Mouse (Mus musculus): ENCODE measurements around the gene Fads1. TPM values are rescaled to one million over a fixed set of nuclear protein-coding genes. Genes with fewer than 3 reads are reported as not detected.
A peak's percentile ranks its signal among the peaks of the same experiment; 100 is the strongest.

Fads1 gene
- polyA plus RNA-seq, 1 experiment from 2014 or later, result 155 TPM

DNA sequence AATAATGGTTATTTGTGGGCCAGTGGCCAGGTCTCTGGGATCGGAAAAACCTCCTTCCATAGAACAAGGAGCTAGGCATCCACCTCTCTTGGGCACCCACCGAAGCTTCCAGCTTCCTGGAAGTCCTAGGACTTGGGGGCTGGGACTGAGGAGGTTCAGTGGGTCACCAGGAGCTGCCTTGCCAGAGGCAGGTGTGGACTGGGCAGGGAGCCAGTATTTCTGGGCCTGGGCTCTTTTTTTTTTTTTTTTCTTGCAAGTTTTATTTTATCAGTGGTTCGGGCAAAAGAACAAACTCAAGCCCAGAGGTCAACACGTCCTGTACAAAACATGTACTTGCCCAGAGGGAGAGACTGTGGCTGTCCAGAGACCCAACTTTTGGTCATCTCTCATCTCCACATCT lies 43.1 kb downstream of the Fads1 start:
- no peak overlapping the region for H3K9ac ChIP-seq (ENCODE audit: low read length)
- no peak for DNase-seq (ENCODE audit: low spot score, missing footprints)
- no peak overlapping the region for H3K27ac ChIP-seq (ENCODE audit: low read depth, low read length)
- ATAC-seq (ENCODE audit: low FRiP score), result no peak
- no peak overlapping the region for H3K4me2 ChIP-seq
- H3K27me3 ChIP-seq (ENCODE audit: control insufficient read depth, insufficient read depth, low read length), result no peaks in the 10 kb centered on the region
- H3K9me3 ChIP-seq (ENCODE audit: control insufficient read depth, low read length), result no peaks in the 10 kb centered on the region
- H3K4me3 ChIP-seq (ENCODE audit: low read depth, low read length), result no peak overlapping the region
- 84% methylated on average over 4 of the region's 4 CpGs for WGBS
- no peaks in the 10 kb centered on the region for H3K36me3 ChIP-seq (ENCODE audit: control insufficient read depth, insufficient read depth, low read length)
- peaks cover 8% of the 10 kb centered on the region for H3K4me1 ChIP-seq (ENCODE audit: control insufficient read depth, insufficient read depth, low read length)

DNA sequence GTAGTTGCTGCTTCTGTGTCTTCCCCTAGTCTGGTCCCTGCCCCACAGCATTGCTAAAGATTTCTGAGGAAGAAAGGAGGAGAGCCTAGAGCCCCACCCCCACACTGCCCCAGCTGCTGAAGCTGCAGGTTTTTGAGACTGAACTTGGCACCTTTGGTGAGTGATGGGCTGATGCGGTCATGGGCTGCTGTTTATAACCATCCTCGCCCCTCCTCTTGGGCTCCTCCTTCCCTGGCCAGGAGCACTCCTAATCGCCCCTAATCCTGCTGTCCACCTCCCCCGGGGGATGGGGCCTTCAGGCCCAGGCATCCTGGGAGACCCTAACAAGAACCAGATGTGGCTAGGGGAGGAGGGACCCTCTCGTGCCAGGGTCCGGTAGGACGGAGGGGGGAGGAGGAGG lies 48.3 kb downstream of the Fads1 start:
- Histone ChIP-seq H3K9ac (ENCODE audit: low read length) (no peak overlapping the region), H3K4me1 (ENCODE audit: control insufficient read depth, insufficient read depth, low read length) (peaks cover 4% of the 10 kb centered on the region; the same call in 1 of the 2 replicates), H3K36me3 (ENCODE audit: control insufficient read depth, insufficient read depth, low read length) (no peaks in the 10 kb centered on the region), H3K27ac (ENCODE audit: low read depth, low read length) (no peak overlapping the region), H3K27me3 (ENCODE audit: control insufficient read depth, insufficient read depth, low read length) (no peaks in the 10 kb centered on the region), H3K4me2 (no peak overlapping the region), H3K4me3 (ENCODE audit: low read depth, low read length) (no peak overlapping the region), H3K9me3 (ENCODE audit: control insufficient read depth, low read length) (no peaks in the 10 kb centered on the region)
- no peak for DNase-seq (ENCODE audit: low spot score, missing footprints)
- no peak for ATAC-seq (ENCODE audit: low FRiP score)
- 1% methylated on average over 7 of the region's 7 CpGs for WGBS

DNA sequence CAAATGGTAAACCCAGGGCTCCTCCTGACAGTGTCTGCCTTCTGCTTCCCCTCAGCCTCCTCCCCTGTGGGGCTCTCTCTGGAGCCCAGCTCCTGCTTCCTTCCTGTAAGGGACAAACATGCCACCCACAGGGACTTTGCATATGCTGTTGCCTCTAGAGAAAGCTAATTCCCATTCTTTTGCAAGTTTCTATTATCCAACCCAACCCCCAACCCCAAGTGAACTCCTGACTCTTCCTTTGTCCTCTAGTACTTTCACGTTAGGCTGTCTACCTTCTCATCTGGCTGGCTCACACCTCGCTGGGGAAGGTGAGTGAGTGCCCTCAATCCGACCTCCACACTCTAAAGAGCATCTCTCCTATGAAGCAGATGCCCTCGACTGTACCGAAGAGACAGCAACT lies 49.2 kb downstream of the Fads1 start:
- DNase-seq (ENCODE audit: low spot score, missing footprints), result no peak
- 13% methylated on average over 5 of the region's 5 CpGs for WGBS
- ATAC-seq (ENCODE audit: low FRiP score), result no peak

DNA sequence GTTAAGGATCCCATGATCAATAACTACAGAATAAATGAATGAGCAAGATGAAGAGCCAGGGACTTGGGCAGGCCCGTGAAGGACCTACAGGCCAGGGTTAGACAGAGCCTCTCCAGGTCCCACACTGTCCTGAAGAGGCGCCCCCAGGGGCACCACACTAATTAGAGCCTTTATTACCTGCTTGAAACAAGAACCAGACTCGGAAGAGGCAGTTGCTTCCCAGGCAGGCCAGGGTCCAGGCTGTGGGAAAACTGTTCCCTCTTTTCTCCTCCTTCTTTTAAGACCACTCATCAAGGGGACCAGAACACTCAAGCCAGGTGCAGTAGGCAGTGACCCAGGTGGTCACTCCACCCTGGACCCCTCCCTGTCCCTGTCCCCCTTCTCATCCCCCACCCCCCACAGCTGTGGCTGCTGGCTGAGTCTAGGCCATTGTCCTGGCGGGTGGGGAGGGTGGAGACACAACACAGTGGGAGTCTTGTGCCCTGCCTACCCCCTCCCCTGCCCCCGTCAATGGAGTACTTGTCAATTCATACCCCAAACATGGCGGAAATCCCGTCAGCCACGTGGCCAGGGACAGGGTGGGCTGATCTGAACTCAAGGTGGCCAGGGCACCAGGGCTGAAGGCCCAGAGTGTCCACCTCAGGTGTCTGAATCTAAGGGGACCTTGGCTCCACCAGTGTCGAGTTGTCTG lies 49.8 kb downstream of the Fads1 start:
- no peak overlapping the region for H3K4me3 ChIP-seq (ENCODE audit: low read depth, low read length)
- H3K27ac ChIP-seq (ENCODE audit: low read depth, low read length), result no peak overlapping the region
- no peak overlapping the region for H3K4me2 ChIP-seq
- no peak for ATAC-seq (ENCODE audit: low FRiP score)
- DNase-seq (ENCODE audit: low spot score, missing footprints), result no peak
- 34% methylated on average over 9 of the region's 9 CpGs for WGBS
- no peaks in the 10 kb centered on the region for H3K9me3 ChIP-seq (ENCODE audit: control insufficient read depth, low read length)
- no peak overlapping the region for H3K9ac ChIP-seq (ENCODE audit: low read length)
- H3K36me3 ChIP-seq (ENCODE audit: control insufficient read depth, insufficient read depth, low read length), result no peaks in the 10 kb centered on the region
- H3K27me3 ChIP-seq (ENCODE audit: control insufficient read depth, insufficient read depth, low read length), result no peaks in the 10 kb centered on the region
- H3K4me1 ChIP-seq (ENCODE audit: control insufficient read depth, insufficient read depth, low read length), result peaks cover 4% of the 10 kb centered on the region; the same call in 1 of the 2 replicates

More for the DNA sequence above, 49.2 kb downstream of the Fads1 start:
- Histone ChIP-seq H3K4me3 (ENCODE audit: low read depth, low read length) (no peak overlapping the region), H3K9me3 (ENCODE audit: control insufficient read depth, low read length) (no peaks in the 10 kb centered on the region), H3K9ac (ENCODE audit: low read length) (no peak overlapping the region), H3K27me3 (ENCODE audit: control insufficient read depth, insufficient read depth, low read length) (no peaks in the 10 kb centered on the region), H3K4me1 (ENCODE audit: control insufficient read depth, insufficient read depth, low read length) (peaks cover 4% of the 10 kb centered on the region; the same call in 1 of the 2 replicates), H3K4me2 (no peak overlapping the region), H3K27ac (ENCODE audit: low read depth, low read length) (no peak overlapping the region), H3K36me3 (ENCODE audit: control insufficient read depth, insufficient read depth, low read length) (no peaks in the 10 kb centered on the region)

DNA sequence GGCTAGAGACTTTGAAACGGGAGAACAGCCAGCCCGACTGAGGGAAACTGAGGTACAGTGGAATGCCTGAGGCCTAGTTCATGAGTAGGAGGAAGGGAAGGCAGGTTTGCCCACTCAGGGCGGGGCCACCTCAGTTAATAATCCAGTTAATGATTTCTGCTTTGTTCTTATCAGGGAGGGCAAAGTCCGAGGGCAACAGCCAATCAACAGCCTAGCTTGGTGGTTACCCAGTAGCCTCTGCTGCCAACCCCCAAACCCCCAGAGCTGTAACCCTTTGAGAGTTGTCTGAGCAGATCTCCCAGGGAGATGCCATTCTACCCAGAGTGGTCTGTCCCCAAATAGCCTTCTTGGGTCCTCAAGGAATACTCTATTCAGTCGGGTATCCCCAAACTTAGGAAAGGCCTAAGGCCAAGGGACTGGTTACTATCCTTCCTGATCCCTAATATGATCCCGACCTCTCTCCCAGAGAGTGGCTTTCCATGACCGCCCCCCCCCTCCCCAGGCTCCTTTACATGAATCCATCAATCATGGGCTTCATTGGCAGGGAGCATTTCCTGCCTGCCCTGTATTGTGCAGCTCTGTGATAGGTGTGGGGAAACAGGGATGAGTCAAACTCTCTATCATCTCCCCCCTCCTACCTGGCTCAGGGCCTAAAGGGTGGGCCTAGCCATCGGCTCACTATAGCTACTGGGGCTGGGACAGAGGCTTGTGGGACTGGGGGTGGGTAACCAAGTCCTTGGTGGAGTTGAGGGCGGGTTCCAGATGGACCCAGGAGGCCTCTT lies 53.3 kb downstream of the Fads1 start:
- ATAC-seq (ENCODE audit: low FRiP score) (no peak), DNase-seq (ENCODE audit: low spot score, missing footprints) (no peak)
- H3K36me3 ChIP-seq (ENCODE audit: control insufficient read depth, insufficient read depth, low read length), result no peaks in the 10 kb centered on the region
- H3K4me1 ChIP-seq (ENCODE audit: control insufficient read depth, insufficient read depth, low read length), result peaks cover 6% of the 10 kb centered on the region
- no peak overlapping the region for H3K27ac ChIP-seq (ENCODE audit: low read depth, low read length)
- WGBS, result 84% methylated on average over 9 of the region's 9 CpGs
- H3K4me3 ChIP-seq (ENCODE audit: low read depth, low read length), result no peak overlapping the region
- H3K9me3 ChIP-seq (ENCODE audit: control insufficient read depth, low read length), result no peaks in the 10 kb centered on the region
- no peak overlapping the region for H3K4me2 ChIP-seq
- H3K9ac ChIP-seq (ENCODE audit: low read length), result no peak overlapping the region
- H3K27me3 ChIP-seq (ENCODE audit: control insufficient read depth, insufficient read depth, low read length), result peaks cover 8% of the 10 kb centered on the region; the same call in 1 of the 2 replicates

DNA sequence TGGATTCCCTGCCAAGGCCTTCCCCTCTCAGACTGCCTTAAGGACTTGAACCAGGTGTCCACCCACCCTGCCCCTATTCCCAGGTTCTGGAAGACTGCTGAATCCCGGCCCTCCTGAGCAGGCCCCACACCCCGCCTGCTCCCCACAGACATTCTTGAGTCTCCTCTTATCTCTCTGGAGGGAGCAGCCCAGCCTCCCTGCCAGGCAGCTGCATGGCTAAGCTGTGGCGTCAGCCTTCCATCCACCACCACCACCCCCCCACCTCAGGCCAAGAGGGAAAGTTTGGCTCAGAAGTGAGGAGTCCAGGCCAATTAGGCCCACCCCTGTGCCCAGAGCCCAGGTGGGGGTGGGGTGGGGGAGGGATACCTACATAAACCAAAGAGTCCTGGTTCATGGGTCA lies 55.8 kb downstream of the Fads1 start:
- H3K27me3 ChIP-seq (ENCODE audit: control insufficient read depth, insufficient read depth, low read length), result peaks cover 8% of the 10 kb centered on the region; the same call in 1 of the 2 replicates
- DNase-seq (ENCODE audit: low spot score, missing footprints) (no peak), ATAC-seq (ENCODE audit: low FRiP score) (no peak)
- 61% methylated on average over 3 of the region's 3 CpGs for WGBS
- H3K4me1 ChIP-seq (ENCODE audit: control insufficient read depth, insufficient read depth, low read length), result peaks cover 12% of the 10 kb centered on the region
- no peaks in the 10 kb centered on the region for H3K36me3 ChIP-seq (ENCODE audit: control insufficient read depth, insufficient read depth, low read length)
- no peak overlapping the region for H3K4me2 ChIP-seq
- no peak overlapping the region for H3K4me3 ChIP-seq (ENCODE audit: low read depth, low read length)
- H3K9me3 ChIP-seq (ENCODE audit: control insufficient read depth, low read length), result no peaks in the 10 kb centered on the region
- no peak overlapping the region for H3K27ac ChIP-seq (ENCODE audit: low read depth, low read length)
- H3K9ac ChIP-seq (ENCODE audit: low read length), result no peak overlapping the region

DNA sequence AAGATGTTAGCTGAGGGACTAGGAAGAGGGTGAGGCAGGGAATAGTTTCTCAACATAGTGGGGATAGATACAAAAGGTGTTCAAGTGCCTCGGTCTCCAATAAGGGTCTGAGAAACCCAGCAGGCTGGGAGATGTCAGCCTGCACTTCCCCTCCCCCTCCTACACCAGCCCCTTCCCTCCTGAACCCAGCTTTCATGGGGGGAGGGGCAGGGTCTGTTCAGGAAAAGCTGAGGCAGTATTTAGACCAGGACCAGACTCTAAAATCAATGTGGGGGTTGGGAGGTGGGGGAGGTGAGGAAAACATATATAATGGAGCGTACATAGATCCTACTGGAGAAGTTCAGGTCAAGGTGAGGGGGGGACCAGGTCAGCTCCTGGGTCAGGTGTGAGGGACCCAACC lies 56.7 kb downstream of the Fads1 start:
- no peaks in the 10 kb centered on the region for H3K36me3 ChIP-seq (ENCODE audit: control insufficient read depth, insufficient read depth, low read length)
- no peak overlapping the region for H3K4me2 ChIP-seq
- H3K27me3 ChIP-seq (ENCODE audit: control insufficient read depth, insufficient read depth, low read length), result peaks cover 8% of the 10 kb centered on the region; the same call in 1 of the 2 replicates
- H3K9me3 ChIP-seq (ENCODE audit: control insufficient read depth, low read length), result no peaks in the 10 kb centered on the region
- H3K9ac ChIP-seq (ENCODE audit: low read length), result no peak overlapping the region
- H3K4me3 ChIP-seq (ENCODE audit: low read depth, low read length), result no peak overlapping the region
- ATAC-seq (ENCODE audit: low FRiP score) (no peak), DNase-seq (ENCODE audit: low spot score, missing footprints) (no peak)
- H3K27ac ChIP-seq (ENCODE audit: low read depth, low read length), result no peak overlapping the region
- peaks cover 13% of the 10 kb centered on the region for H3K4me1 ChIP-seq (ENCODE audit: control insufficient read depth, insufficient read depth, low read length)
- WGBS, result 38% methylated on average over 2 of the region's 2 CpGs

DNA sequence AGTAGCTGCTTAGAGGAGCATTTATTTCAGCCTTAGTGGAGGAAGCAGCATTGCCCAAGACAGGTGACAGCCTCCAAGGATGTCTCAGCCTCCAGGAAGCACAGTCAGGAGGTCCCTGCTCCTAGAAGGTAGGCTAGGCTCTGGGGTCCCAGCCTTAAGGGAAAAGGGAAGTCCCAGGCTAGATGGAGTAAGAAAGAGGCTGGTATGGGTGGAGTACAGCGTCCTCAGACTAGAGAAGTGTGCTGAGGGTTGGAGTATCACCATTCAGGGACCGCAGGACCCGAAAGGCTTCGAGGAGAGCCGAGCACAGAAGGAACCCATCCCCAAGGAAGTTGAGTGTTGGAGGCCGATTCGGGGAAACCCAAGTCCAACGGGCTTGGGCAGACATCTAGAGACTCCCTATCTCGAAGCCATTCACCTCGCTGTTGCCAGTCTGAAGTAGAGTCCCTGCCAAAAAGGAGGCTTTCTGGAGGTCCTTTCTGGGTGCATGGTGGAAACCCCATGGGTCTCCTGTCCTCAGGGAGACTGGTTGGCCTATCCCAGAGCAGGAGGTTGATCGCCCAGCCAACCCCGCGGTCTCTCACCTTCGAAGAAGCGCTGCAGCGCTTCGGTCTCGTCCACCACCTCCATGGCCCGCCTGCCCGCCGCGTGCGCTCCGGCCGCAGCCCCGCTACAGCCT lies 57.4 kb downstream of the Fads1 start:
- Histone ChIP-seq H3K9ac (ENCODE audit: low read length) (peak overlapping the region; percentile 62), H3K36me3 (ENCODE audit: control insufficient read depth, insufficient read depth, low read length) (no peaks in the 10 kb centered on the region), H3K27me3 (ENCODE audit: control insufficient read depth, insufficient read depth, low read length) (peaks cover 8% of the 10 kb centered on the region; the same call in 1 of the 2 replicates), H3K27ac (ENCODE audit: low read depth, low read length) (no peak overlapping the region), H3K4me2 (peak overlapping the region; percentile 67), H3K4me3 (ENCODE audit: low read depth, low read length) (peak overlapping the region; percentile 43), H3K4me1 (ENCODE audit: control insufficient read depth, insufficient read depth, low read length) (peaks cover 13% of the 10 kb centered on the region), H3K9me3 (ENCODE audit: control insufficient read depth, low read length) (no peaks in the 10 kb centered on the region)
- DNase-seq (ENCODE audit: low spot score, missing footprints) (peak; percentile 93), ATAC-seq (ENCODE audit: low FRiP score) (no peak; the same call in 1 of the 2 replicates)
- WGBS, result 2% methylated on average over 26 of the region's 26 CpGs

All from midbrain, embryonic 11.5 days (tissue).